Mouse (Mus musculus): Measurements from ENCODE around the gene Cdc20. TPM values are rescaled to one million over a fixed set of nuclear protein-coding genes. Genes with fewer than 3 reads are reported as not detected.

Cdc20 gene
- 50.4 and 51.5 TPM in 2 replicates for total RNA-seq (2023)

DNA sequence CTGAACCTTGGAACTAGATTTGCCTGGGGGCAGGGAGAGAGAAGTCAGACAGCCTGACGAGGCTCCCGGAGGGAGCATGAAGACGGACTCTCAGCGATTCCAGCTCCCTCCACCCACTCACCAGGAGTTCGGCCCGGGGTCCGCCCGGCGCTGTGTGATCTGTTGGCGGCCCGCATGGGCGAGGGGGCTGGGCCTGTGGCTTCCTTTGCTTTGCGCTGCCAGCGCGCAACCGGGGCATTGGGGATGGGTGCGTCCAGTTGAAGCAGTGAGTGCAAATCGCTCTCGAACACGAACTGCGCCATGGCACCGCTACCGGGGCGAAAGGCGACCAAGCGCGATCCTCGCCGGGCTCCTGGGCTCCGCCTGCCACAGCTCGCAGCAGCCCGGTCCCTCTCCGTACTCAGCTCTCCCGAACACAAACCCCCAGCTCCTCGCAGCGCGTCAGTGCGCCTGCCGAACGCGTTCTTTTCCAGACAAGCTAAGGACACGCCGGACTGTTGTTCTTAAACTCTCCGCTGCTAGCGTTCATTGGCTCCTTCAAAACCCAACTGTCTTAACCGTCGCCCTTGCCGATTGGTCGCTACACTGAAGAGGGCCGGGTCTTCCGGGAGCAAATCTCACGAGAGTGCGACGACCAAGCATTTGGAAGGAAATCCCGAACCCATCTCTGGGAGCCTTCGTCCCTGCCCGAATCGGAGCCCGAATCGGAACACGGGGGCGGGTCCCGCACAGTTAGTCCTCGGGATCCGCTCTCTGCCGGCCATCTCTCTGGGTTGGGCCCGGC lies at the start of gene Cdc20:
Gene Cdc20 (minus strand): TSS at position 533 of the 784 bp plus-strand sequence.

DNA sequence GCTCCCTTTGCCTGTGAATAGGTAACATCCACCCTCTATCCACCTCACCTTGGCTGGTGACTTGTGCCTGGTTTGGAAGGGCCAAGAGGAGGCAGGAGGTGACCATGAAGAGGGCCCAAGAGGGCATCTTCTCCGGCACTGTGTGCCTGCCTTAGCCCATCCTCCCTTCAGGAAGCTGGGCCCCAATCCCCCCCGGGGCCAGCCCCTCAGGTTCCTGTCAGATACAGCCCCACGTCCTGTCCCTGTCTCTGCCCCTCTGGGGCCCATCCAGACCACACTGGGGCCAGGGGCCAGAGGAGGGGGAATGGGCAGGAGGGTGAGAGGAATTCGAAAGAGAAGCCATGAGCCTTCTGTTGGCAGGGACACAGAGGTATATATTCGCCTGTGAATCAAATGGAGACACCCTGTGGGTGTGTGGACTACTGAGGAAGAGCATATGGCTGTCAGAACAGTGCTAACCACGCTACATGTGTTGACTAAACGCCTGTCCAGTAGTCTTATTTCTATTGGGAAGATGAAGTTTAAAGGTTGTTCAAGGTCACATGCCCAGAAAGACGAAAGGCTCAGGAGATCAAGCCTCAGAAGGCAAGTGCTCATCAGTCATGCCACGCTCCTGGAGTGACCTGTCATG lies 20.3 kb upstream of the Cdc20 start, which contains the start of gene Mpl:
Gene Mpl (minus strand): TSS at position 169 of the 631 bp plus-strand sequence.

DNA sequence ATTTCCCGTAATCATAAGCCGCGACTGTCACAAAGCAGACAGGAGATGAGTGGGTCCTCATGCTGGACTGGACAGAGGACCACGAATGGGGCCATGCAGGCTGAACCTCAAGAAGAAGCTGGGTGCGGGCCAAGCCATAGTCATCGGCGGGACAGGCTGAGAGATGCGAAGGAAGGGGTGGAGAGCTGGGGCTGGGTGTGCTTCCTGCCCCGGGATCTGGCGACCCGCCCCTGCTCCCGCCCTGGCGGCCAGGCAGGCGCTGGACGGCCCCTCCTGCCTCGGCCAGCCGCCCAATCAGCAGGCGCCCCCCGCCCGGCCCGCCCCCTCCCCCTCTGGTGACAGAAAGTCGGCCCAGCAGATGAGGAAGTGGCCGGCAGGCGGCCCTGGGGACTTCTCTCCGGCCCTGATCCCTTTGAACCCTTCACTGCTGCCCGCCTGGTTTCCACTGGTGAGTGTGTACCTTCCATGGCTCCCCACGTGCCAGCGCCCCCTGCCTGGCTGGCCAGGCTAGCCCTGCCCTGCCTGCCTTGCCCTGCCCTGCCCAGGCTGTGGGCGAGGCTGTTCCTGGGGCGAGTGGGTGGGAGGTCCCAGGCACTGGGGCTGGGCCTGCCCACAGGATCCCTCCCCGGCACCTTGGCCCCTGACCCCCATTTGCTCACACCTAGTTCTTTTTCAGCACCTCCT lies 9.2 kb downstream of the Cdc20 start, which contains the start of gene Elovl1:
Gene Elovl1 (plus strand): TSS at position 326 of the 684 bp plus-strand sequence.

DNA sequence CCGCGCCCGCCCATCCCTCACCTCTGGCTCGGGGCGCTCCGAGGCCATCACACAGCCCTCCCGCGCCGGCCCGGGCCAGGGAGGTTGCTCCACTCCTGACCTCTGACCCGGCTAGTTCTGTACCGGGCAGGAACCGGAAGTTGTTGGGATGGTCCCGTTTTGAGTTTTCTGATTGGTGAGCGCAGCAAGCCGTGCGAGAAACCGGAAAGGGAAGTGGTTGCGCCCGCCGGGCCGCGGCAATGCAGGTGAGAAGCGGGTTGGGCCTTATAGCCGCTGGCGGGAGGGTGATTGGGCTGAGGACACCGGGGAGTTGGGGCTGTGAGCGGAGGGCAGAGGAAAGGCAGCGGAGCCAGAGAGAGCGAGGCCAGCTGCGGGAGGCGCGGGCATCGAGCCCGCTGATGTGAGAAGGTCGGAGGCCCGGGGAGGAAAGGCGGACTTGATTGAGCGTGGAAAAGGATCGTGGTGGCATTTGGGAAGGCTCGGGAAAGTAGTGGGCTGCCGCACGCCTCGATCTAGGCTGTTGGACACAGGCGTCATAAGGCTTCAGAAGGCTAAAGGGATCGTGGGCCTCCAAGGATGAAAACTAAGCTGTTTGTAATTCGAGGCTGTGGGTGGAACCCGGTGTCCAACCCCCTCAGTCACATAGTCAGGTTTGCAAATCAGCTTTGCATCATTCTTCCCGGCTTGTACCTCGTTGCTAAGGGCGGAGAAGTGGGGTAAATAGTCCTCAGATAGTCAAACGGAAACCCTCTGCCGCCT lies 27.8 kb downstream of the Cdc20 start, which contains the start of the genes Szt2 and Med8:
Gene Szt2 (minus strand): TSS at position 132 of the 759 bp plus-strand sequence.
Gene Med8 (plus strand): TSS at position 196 of the 759 bp plus-strand sequence.

Other genes starting within 250 kb of the Cdc20 start
- gene Ptprf, start 145.9 kb downstream of the Cdc20 start, total RNA-seq (2023), result not detected in 2 replicates
- gene Szt2, start 28.1 kb downstream of the Cdc20 start, total RNA-seq (2023), result 47.4 and 66.0 TPM in 2 replicates
- gene Med8, start 28.0 kb downstream of the Cdc20 start, total RNA-seq (2023), result 59.6 and 78.4 TPM in 2 replicates
- 92.8 and 98.4 TPM in 2 replicates for gene Elovl1, start 9.3 kb downstream of the Cdc20 start, total RNA-seq (2023)
- gene Mpl, start 20.2 kb upstream of the Cdc20 start, total RNA-seq (2023), result 0.29 and 1.4 TPM in 2 replicates
- 2.7 and 3.6 TPM in 2 replicates for gene Tie1, start 52.7 kb upstream of the Cdc20 start, total RNA-seq (2023)
- gene 2610528J11Rik, start 89.6 kb upstream of the Cdc20 start, total RNA-seq (2023), result not detected in 2 replicates
- gene Tmem125, start 106.7 kb upstream of the Cdc20 start, total RNA-seq (2023), result not detected in 2 replicates
- gene Cfap57, start 183.4 kb upstream of the Cdc20 start, total RNA-seq (2023), result 2.0 and 2.6 TPM in 2 replicates
- 38.9 and 53.0 TPM in 2 replicates for gene Ebna1bp2, start 183.4 kb upstream of the Cdc20 start, total RNA-seq (2023)
- not detected in 2 replicates for gene Olfr62, start 221.6 kb upstream of the Cdc20 start, total RNA-seq (2023)

Data from neutrophil, adult 65 days (primary cell).